Mouse (Mus musculus): ENCODE data around the gene Ints4. TPM values are rescaled to one million over a fixed set of nuclear protein-coding genes. Genes with fewer than 3 reads are reported as not detected.

Ints4 gene
- 50.2 TPM for polyA plus RNA-seq (2014; fragmentation: Illumina TruSeq; extraction: RNeasy Lipid Tissue Mini Kit (QIAGEN cat#74804); ENCODE audit: low read depth, low replicate concordance)

GRCm38 (mm10) chr7:97480821-97481339 is at the start of gene Ints4:
Gene Ints4 (plus strand): TSS chr7:97480956.

DNA sequence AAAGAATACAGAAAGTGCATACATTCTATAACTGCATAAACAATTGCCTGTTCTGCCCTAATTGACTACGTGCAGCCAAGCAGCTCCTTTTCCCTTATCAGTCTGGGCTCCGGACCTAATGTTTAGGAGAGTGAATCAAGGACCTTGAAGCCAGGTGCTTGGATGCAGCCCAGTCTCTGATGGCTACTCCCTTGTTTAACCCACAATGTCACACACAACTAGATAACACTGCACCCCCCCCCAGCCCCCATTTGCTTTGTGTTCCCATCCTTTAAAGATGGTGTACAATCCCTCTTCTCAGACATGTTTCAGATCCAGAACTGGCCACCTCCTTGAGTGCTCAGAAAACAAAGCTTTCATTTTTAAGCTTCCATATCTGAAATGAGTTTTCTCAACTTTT is 29.7 kb upstream of the Ints4 start, which contains the start of gene Kctd14:
Gene Kctd14, plus strand, starts transcription at position 301 of the 400 bp plus-strand sequence.

DNA sequence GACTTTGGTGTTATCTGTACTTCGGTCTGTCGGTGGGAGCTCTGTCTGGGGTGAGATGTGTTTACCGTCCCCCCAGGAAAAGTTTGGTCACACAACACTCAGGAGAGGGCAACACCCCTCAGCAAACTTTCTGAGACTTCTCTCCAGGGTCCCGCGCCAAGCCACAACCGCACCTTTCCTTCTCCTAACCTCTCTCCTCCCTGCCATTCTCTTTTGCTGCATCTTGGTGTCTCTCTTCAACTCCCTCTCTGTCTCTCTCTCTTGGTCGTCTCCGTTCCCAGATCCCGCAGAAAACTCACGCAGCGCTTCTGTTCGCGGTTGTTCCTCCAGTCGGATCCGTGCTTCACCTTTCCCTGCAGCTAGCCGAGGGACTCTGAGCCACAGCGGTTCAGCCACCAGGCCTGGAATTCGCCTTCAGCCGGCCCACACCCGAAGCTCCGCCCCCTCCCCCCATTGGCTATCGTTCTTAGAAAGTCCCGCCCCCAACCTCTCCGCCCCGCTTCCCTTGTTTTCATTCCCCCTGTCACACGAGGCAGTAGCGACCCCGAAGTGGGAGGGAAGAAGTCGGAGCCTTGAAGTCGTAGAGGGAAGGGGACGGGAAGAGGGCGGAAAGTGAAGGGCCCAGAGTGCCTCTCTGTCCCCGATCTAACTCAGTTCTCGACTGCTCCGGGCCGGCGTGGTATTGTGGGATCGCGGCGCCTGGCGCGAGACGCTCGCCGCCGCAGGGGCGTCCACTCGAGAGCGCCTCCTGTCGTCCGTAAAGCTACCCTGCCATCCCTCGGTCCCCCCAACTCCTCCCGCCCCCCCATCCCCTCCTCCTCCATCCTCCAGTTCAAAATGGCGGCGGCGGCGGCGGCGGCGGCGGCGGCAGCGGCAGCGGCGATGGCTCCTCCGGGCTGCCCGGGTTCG is 98.6 kb downstream of the Ints4 start, which contains the start of the genes Aamdc and Rsf1:
Gene Aamdc, minus strand, starts transcription at position 431 of the 909 bp plus-strand sequence.
Gene Rsf1, plus strand, starts transcription at position 823 of the 909 bp plus-strand sequence.

Other genes with a start within 250 kb of the Ints4 start
- 2.0 TPM for gene Usp35, start 148.9 kb upstream of the Ints4 start, polyA plus RNA-seq (2014; fragmentation: Illumina TruSeq; extraction: RNeasy Lipid Tissue Mini Kit (QIAGEN cat#74804); ENCODE audit: low read depth, low replicate concordance)
- 4.6 TPM for gene Kctd21, start 148.6 kb upstream of the Ints4 start, polyA plus RNA-seq (2014; fragmentation: Illumina TruSeq; extraction: RNeasy Lipid Tissue Mini Kit (QIAGEN cat#74804); ENCODE audit: low read depth, low replicate concordance)
- gene Alg8, start 109.3 kb upstream of the Ints4 start, polyA plus RNA-seq (2014; fragmentation: Illumina TruSeq; extraction: RNeasy Lipid Tissue Mini Kit (QIAGEN cat#74804); ENCODE audit: low read depth, low replicate concordance), result 6.2 TPM
- gene Ndufc2, start 81.0 kb upstream of the Ints4 start, polyA plus RNA-seq (2014; fragmentation: Illumina TruSeq; extraction: RNeasy Lipid Tissue Mini Kit (QIAGEN cat#74804); ENCODE audit: low read depth, low replicate concordance), result 501 TPM
- 44.0 TPM for gene Thrsp, start 63.2 kb upstream of the Ints4 start, polyA plus RNA-seq (2014; fragmentation: Illumina TruSeq; extraction: RNeasy Lipid Tissue Mini Kit (QIAGEN cat#74804); ENCODE audit: low read depth, low replicate concordance)
- 0.18 TPM for gene Kctd14, start 29.6 kb upstream of the Ints4 start, polyA plus RNA-seq (2014; fragmentation: Illumina TruSeq; extraction: RNeasy Lipid Tissue Mini Kit (QIAGEN cat#74804); ENCODE audit: low read depth, low replicate concordance)
- gene Aamdc, start 98.5 kb downstream of the Ints4 start, polyA plus RNA-seq (2014; fragmentation: Illumina TruSeq; extraction: RNeasy Lipid Tissue Mini Kit (QIAGEN cat#74804); ENCODE audit: low read depth, low replicate concordance), result 113 TPM
- gene Rsf1, start 98.9 kb downstream of the Ints4 start, polyA plus RNA-seq (2014; fragmentation: Illumina TruSeq; extraction: RNeasy Lipid Tissue Mini Kit (QIAGEN cat#74804); ENCODE audit: low read depth, low replicate concordance), result 5.7 TPM
- 35.4 TPM for gene Clns1a, start 215.7 kb downstream of the Ints4 start, polyA plus RNA-seq (2014; fragmentation: Illumina TruSeq; extraction: RNeasy Lipid Tissue Mini Kit (QIAGEN cat#74804); ENCODE audit: low read depth, low replicate concordance)

Data from heart, adult 10 weeks (tissue).